Mouse (Mus musculus) myocyte (in vitro differentiated cells): ENCODE measurements at regions not wholly inside any gene's neighbourhood (a gene's known extent, or its start where the extent isn't known, plus 50 kb on each side); places are given as distances from the start of the nearest gene placed in this dataset.

Source experiments
- POLR2A ChIP-seq: IDR thresholded peaks from one replicate; pipeline ENCODE4 v1.6.1; 2011; ENCODE audit warnings: low read depth, mild to moderate bottlenecking, control low read depth, moderate library complexity; ENCODE audit not compliant: insufficient read length
- POLR2AphosphoS2 ChIP-seq: IDR thresholded peaks from one replicate; pipeline ENCODE4 v1.6.1; 2011; ENCODE audit warnings: low read depth, control low read depth; ENCODE audit not compliant: insufficient read length

DNA sequence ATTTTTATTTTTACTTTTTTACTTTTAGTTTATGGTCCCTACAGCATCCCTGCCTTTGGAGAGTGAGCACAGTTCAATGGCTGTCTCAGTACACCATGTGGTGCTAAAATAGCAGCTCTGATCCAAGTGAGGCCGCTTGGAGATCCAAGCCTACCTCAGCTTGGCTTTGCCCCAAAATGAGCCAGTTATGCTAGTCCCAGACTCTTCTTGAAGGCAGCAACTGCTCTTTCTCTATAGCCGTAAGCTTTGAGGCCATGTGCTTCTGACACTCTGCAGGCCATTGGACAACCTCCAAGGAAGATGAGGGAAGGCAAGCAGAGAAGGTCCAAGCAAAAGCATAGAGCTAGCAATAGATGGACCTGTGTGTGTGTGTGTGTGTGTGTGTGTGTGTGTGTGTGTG, 98.0 kb upstream of the Gm9747 start:
- TF ChIP-seq POLR2AphosphoS2 (no peak), POLR2A (no peak)
